Comparison of ENCODE assay signal across 13 mouse cellular contexts in the genomic region with DNA sequence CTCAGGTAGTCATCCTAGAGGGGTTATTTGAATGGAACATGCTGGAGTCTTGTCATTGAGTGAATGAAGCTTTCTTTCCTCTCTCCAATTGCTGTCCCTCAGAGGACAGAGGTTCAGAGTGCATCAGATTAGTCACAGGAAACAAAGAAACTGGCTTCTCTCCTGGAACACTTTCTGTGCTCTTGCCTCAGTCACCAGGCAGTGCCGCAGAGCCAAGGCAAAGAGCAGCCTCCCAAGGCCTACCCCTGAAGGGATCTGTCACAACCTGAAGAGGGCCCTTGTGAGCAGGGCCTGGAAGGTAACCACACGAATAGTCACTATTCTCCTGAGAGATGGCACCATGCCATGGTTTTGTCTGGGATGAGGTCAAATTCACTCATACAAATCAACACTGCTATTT. TPM values are rescaled to one million over a fixed set of nuclear protein-coding genes. Genes with fewer than 3 reads are reported as not detected.
DNase-seq lines count a peak whose midpoint lies in the region; ATAC-seq lines count a peak whose summit lies in the region.
"Had no signal": no experiment of that assay in that cellular context is flagged by ENCODE, and none has a peak within 500 bp of the region (broad histone marks: within the 10 kb centered on the region; RNA-seq: fewer than 3 reads in every experiment).

No protein-coding gene starts in this region.

- H3K9me3 ChIP-seq in kidney, embryonic 16.5 days (ENCODE audit: low read length), result peaks cover 5% of the 10 kb centered on the region
- H3K9me3 ChIP-seq: lung, embryonic 15.5 days; midbrain, embryonic 12.5 days had no signal

- H3K4me3 ChIP-seq in kidney, embryonic 16.5 days (ENCODE audit: low read length), result no peak overlapping the region
- H3K4me3 ChIP-seq: limb, embryonic 12.5 days; lung, embryonic 15.5 days; midbrain, embryonic 12.5 days had no signal

- no peaks in the 10 kb centered on the region for H3K36me3 ChIP-seq in kidney, embryonic 16.5 days (ENCODE audit: insufficient read depth, low read length)
- H3K36me3 ChIP-seq: limb, embryonic 12.5 days; lung, embryonic 15.5 days; midbrain, embryonic 12.5 days had no signal

- WGBS in kidney, embryonic 16.5 days, result 80% methylated on average over 2 of the region's 2 CpGs

- peaks cover under 1% of the 10 kb centered on the region; the same call in 1 of the 2 replicates for H3K4me1 ChIP-seq in kidney, embryonic 16.5 days (ENCODE audit: insufficient read depth, low read length)

- H3K9ac ChIP-seq in kidney, embryonic 16.5 days (replicated peaks; ENCODE audit: low read length), result no peak overlapping the region
- H3K9ac ChIP-seq: limb, embryonic 12.5 days; lung, embryonic 15.5 days; midbrain, embryonic 12.5 days had no signal

- ATAC-seq in kidney, embryonic 16.5 days (ENCODE audit: low FRiP score, low TSS enrichment), result no peak
- ATAC-seq: forebrain, embryonic 14.5 days had no signal

- no peak overlapping the region for H3K4me2 ChIP-seq in kidney, embryonic 16.5 days (replicated peaks; ENCODE audit: low read depth, low read length)
- H3K4me2 ChIP-seq: limb, embryonic 12.5 days; lung, embryonic 15.5 days; midbrain, embryonic 12.5 days had no signal

- no peak overlapping the region for H3K27ac ChIP-seq in kidney, embryonic 16.5 days (ENCODE audit: low read length)
- H3K27ac ChIP-seq: limb, embryonic 12.5 days; lung, embryonic 15.5 days; midbrain, embryonic 12.5 days had no signal

- DNase-seq in kidney, adult 11 months, result peak; percentile 15
- DNase-seq in lung, postnatal 36 days, result peak; percentile 40
- DNase-seq in lung, postnatal 14 days, result no peak
- peak; percentile 54 for DNase-seq in adipocyte (ENCODE audit: low spot score)
- DNase-seq in frontal cortex, postnatal 10 days (ENCODE audit: low spot score in 2 of 2), result no peak
- no peak for DNase-seq in right cerebral cortex, adult 18-20 months
- DNase-seq: retina, postnatal 1 day had no signal

- no peaks in the 10 kb centered on the region for H3K27me3 ChIP-seq in kidney, embryonic 16.5 days (ENCODE audit: insufficient read depth, low read length)
- H3K27me3 ChIP-seq: limb, embryonic 12.5 days; lung, embryonic 15.5 days; midbrain, embryonic 12.5 days had no signal

RNA-seq across cellular contexts. Expression of a gene that starts 18.3 kb away (rescaled TPM):
- polyA plus RNA-seq in kidney, embryonic 16.5 days (2015; fragmentation: Nextera tagmentation; extraction: Ambion mirVana), result 0.99 and 1.3 TPM in 2 replicates
- polyA plus RNA-seq: inflammation-experienced regulatory T-cells, adult 6 months had no signal

Comparison
In these comparisons a context has a peak if more than half of its experiments do, and no peak if none do; other contexts are left out.
1. DNase-seq: peak in kidney, adult 11 months (single experiment), lung, postnatal 36 days (single experiment) and adipocyte (single experiment); none in lung, postnatal 14 days (single experiment), frontal cortex, postnatal 10 days (0 of 2) and right cerebral cortex, adult 18-20 months (single experiment).